Mouse (Mus musculus) megakaryocyte, embryonic 14.5 days (primary cell): ENCODE measurements around the gene Cachd1.

Source experiments
- FLI1 ChIP-seq: IDR thresholded peaks from 2 replicates; pipeline ENCODE4 v1.6.1; 2012; ENCODE audit warnings: low read length, inconsistent platforms, mixed read lengths
- GATA1 ChIP-seq: IDR thresholded peaks from 3 replicates; pipeline ENCODE4 v1.6.1; 2012; ENCODE audit warnings: mixed read lengths, low read length, inconsistent platforms, borderline replicate concordance

DNA sequence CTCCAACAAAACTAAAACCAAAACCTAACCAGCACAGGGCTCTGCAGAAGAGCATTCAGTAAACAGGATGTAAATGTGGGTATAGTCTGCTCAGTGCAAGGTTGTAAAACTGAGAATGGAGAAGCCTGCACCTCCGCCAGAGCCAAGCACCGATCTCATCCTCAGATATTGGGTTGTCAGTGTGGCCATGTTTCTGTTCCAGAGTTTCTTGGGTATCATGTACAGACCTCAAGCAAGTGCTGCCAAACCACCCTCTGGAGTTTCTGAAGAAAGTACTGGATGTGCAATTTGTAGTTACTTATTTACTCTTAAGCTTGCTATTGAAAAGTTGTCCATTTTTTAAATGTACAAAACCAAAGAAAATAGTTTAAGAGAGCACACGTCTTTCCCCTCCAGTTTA, 6.4 kb downstream of the Cachd1 start:
- TF ChIP-seq GATA1 (no peak), FLI1 (no peak)
